Mouse (Mus musculus): Measurements from ENCODE around the gene Slc25a39.

- TF ChIP-seq JUND (conservative IDR thresholded peaks at IDR 0.05; ENCODE audit: low read depth, low read length) (no peak), TCF12 (IDR thresholded peaks at IDR 0.05; ENCODE audit: low read depth, low read length) (no peak), MAZ (IDR thresholded peaks at IDR 0.05; ENCODE audit: low read depth, low read length) (no peak), POLR2A (IDR thresholded peaks at IDR 0.05; ENCODE audit: low read depth, low read length) (no peak), E2F4 (IDR thresholded peaks at IDR 0.05; ENCODE audit: insufficient replicate concordance, low read depth, low read length) (no peak)
Observed at GRCm38 (mm10) chr11:102438212-102439092, 30.7 kb upstream of the Slc25a39 start.

Measured in CH12.LX (cell line).